Mouse (Mus musculus) testis, adult 2 months (tissue): ENCODE results near the gene Hus1b.

Experiments
- CTCF ChIP-seq: fragments of 200-500 bp; IDR thresholded peaks from 2 replicates; pipeline ENCODE4 v1.5.1; 2012; ENCODE audit warnings: low read depth, mild to moderate bottlenecking, inconsistent platforms, low read length, moderate library complexity; ENCODE audit not compliant: control insufficient read depth, insufficient read depth, insufficient replicate concordance
- POLR2A ChIP-seq: fragments of 200-500 bp; IDR thresholded peaks from 2 replicates; pipeline ENCODE4 v1.6.1; 2012; ENCODE audit warnings: low read depth, mild to moderate bottlenecking, inconsistent platforms, low read length, moderate library complexity; ENCODE audit not compliant: control insufficient read depth

- no peak for TF ChIP-seq CTCF
- TF ChIP-seq POLR2A: no peak
Observed at GRCm38 (mm10) chr13:30978224-30978623, 30.7 kb upstream of the Hus1b start.
